Mouse (Mus musculus) lung, postnatal 25 days (tissue): ENCODE measurements at regions not wholly inside any gene's neighbourhood (a gene's known extent, or its start where the extent isn't known, plus 50 kb on each side); places are given as distances from the start of the nearest gene placed in this dataset.

ENCODE experiments used
- DNase-seq: peaks from one replicate; pipeline ENCODE4 v3.0.0; 2022; ENCODE audit warnings: low spot score

- peak; percentile 3 for DNase-seq
These were observed 114.5 kb downstream of the Rfx6 start for GRCm38 (mm10) chr10:51792030-51792429.

GRCm38 (mm10) chr10:51793876-51794275 is 116.3 kb downstream of the Rfx6 start:
- DNase-seq: no peak

DNA sequence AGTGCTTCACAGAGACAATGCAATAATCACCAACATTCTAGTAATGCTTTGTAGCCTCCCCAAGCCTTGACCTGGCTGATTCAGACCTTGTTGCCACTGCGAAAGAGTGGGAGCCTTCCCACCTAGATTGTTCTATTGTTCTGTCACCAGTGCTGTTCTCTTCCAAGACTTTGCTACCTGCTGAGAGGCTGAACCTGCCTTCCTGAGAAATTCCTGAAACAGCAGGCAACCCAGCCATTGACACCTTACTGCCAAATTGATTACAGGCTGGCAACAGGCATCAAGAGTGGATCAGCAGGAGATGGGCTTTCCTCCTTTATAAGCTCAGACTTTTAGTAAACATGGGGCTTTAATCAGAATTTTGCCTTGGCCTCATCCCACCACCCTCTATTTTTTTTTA is 139.1 kb downstream of the Rfx6 start:
- DNase-seq: no peak

GRCm38 (mm10) chr10:51823900-51824299 is 146.3 kb downstream of the Rfx6 start:
- DNase-seq: no peak

GRCm38 (mm10) chr10:51826431-51826964 is 148.9 kb downstream of the Rfx6 start:
- no peak for DNase-seq

DNA sequence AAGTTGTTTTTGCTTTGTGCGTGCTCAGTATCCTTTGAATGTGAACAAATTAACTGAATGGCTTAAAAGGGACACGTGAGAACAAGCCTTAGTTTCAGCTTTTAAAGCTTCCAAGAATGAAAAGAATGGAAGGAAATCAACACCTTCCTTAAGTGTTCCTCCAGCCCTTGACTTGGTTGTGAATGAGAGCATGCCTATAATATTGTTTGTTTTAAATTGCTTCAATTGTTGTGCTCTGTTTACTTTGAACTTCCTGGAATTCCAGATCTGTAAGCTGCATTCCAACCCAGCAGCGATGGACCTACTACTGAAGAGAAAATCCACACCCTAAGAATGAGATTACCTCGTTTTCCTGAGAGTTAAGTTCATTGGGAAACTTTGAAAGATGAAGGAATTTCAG is 154.9 kb downstream of the Rfx6 start:
- DNase-seq: peak; percentile 10

DNA sequence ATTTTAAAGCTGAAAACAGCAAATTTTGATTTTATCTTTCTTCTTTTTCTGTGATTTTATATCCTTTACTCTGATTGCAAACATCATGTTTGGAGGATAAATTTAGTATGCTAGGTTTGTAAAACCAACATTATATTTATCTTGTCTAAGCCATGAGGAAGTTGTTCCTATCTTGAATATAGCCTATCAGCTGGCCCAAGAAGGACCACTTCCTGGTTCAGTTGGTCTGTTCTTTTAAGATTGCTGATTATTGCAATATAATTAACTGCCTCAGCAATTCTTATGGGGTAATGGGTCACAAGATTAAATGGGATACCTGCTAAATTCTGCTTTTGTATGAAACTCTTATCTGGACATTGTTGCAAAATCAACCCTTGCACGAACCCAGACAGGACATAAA is 165.5 kb downstream of the Rfx6 start:
- DNase-seq: no peak

DNA sequence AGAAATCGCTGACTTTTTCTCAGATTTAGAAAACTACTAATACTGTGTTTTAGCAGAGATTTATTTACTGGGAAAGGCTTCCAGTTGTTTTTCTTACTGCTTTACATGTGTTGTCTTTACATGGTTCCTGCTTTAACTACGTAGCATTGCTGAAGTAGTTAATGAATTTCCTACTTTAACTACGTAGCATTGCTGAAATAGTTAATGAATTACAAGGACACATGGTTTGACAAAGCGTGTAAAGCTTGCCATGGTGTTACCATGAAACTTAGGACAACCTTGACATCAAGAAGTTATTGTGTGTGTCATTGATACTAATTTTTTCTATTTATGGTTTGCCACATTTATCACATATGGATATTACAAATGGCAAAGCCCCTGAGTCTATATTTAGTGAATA is 168.7 kb downstream of the Rfx6 start:
- DNase-seq: no peak

DNA sequence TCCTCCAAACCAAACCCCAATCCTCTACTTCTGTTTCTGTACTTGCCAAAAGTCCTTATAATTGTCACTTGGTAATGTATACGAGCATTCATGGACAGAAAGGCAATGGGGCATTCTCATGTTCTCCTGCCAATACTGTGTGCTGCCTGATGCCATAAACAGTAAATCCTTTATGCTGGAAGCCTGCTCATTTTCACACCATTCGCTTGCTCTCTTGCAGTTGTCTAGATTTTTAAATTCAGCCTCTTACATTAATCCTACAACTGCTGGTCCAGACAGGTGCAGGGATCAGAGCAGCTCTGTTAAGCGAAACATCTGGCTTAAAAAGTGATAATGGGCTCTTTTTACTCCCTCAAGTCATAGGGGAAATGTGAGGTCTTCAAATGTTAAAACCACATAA is 152.9 kb upstream of the Vgll2 start:
- no peak for DNase-seq

GRCm38 (mm10) chr10:51911066-51911691 is 111.1 kb upstream of the Vgll2 start:
- no peak for DNase-seq

- DNase-seq: no peak
These were observed 110.2 kb upstream of the Vgll2 start for GRCm38 (mm10) chr10:51912096-51912495.

GRCm38 (mm10) chr10:51926644-51927043 is 95.7 kb upstream of the Vgll2 start:
- peak; percentile 24 for DNase-seq

DNA sequence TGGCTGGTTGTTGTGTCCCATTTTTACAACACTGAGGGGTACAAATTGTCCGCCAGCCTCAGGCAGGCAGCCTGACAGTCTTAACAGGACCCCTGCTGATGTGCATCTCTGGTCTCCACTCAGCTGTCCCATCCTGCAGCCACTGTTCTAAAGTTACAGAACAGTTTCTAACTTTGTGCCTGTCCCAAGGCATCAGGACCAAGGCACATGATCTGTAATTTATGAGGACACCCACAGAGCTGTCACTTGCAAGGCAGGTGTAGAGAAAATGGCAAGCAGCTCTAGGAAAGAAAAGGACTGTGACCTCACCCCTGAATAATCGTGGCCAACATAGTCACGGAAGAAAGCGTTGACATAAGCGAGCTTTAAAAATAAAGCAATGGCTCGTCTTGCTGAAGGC is 93.0 kb upstream of the Vgll2 start:
- DNase-seq: no peak

DNA sequence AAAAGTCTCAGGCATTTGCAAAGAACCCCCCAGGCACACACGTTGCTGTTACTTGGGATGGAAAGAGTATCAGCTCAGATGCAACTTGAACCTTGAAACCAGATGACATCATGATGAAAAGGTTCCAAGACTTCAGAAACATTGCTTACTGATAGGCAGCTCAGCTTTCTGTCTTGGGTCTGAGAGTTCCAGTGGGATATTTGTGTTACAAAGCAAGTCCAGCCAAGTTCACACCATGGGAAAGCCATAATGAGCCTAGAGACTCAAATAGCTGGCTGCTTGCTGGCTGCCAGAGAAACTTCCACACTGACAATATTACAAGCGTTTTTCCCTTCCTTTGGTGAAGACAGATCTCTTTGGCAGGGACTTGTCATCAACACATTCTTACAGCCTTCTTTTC is 92.0 kb upstream of the Vgll2 start:
- no peak for DNase-seq

DNA sequence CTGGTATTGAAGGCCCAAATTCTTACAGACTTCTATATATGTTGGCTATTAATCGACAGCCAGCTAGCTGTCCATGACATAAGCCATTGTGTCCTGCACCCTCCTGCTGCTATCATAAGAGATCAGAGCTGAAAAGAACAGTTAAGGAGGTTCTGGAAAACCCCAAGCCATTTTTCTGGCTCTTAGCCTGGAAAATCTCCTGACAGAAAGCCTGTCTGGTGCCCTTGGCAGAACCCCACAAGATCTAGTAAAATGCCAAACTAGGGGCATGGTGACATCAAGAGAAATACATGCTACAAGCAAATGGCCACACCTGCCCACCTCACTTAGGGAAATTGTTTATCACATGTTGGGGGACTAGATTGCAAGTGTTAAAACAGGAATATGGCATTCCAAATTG is 91.6 kb upstream of the Vgll2 start:
- no peak for DNase-seq

DNA sequence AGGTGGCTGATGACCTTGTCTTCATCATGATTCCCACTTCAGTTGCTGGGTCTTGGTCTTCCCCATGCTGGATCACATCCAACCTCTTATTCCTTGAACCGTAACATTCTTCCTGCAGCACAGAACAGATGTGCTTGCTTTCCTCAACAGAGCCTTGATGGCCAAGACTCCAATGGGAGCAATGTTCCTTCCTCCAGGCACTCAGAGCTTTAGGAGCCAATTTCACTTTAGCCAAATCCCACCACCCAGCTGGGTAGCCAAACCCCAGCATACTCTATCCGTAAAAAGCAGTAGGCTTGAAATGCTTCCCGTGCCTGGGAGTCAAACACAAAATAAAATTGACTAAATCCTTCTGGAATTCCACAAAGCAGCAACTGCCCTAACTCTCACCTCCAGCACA is 86.8 kb upstream of the Vgll2 start:
- no peak for DNase-seq

DNA sequence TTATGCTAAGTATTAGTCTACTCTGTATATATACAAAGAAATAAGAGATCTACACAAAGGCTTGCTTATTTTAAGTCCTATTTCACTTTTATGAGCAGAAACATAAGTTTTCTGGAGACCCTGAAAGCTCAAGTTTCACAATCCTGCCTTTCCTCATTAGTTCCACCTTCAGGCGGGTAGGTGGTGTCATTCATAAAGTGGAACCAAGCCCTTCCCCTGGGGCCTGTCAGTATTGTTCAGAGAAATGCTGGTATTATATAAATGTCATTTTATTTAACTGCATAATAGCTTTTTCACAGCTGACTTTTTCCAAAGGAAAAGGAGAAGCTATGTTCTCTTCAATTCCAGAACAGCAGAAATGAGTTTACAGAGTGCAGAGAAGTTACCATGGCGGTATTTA is 81.1 kb upstream of the Vgll2 start:
- DNase-seq: no peak

- DNase-seq: no peak
These were observed 76.6 kb upstream of the Vgll2 start for GRCm38 (mm10) chr10:51945701-51946100.

DNA sequence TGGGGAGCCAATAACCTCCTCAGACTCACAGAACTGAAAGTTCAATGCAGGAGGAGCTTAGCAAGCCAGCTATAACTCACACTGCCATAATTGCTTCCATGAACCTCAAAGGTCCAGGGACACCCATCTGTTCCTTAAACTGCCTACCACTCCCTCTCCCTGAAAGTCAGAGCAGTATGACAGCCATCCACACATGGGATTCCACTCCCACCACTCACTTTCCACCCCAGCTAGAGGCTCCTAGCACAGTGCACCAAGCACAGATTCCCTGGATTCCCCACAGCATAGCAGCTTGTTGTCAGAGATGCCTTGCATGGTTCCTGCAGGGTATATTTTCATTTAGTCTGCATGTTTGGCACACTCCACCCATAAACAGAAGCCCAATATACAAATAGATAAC is 76.1 kb upstream of the Vgll2 start:
- DNase-seq: no peak

- no peak for DNase-seq
These were observed 75.4 kb upstream of the Vgll2 start for GRCm38 (mm10) chr10:51946881-51947280.

DNA sequence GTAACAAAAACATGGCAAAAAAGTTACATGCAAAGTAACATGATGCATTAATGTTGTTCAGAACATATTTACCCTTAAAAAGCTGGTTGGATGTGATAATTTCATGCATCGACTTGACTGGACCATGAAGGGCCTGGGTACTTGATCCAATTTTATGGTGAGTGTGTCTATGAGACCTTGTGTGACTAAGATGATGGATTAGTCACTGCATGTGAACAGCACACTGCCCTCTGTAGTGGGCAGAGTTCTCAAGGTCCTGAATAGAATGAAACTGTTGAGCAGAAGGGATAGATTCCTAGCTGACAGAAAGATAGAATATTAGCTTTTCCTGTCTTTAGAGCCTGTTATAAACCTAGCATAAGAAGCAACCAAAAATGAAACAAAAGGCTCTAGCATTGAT is 72.3 kb upstream of the Vgll2 start:
- DNase-seq: no peak

- DNase-seq: no peak
These were observed 70.3 kb upstream of the Vgll2 start for GRCm38 (mm10) chr10:51952021-51952420.

DNA sequence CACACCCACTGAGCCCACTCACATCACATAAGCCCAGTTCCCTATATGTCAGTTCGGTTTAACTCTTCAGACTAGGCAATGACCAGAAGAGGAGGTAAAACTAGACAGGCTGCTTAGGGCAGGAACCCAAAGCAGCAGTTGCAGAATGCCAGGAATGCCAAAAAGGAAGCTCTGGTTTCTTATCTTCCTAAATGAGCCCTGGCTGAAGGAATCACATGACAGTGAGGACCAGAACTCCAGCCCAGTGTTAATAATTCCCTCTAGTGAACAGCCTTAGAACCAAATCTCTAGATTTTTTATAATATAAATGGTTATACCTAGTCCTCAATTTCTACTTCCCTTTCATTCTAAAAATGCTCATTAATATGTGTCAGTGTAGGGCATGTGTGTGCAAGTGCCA is 65.8 kb upstream of the Vgll2 start:
- no peak for DNase-seq

DNA sequence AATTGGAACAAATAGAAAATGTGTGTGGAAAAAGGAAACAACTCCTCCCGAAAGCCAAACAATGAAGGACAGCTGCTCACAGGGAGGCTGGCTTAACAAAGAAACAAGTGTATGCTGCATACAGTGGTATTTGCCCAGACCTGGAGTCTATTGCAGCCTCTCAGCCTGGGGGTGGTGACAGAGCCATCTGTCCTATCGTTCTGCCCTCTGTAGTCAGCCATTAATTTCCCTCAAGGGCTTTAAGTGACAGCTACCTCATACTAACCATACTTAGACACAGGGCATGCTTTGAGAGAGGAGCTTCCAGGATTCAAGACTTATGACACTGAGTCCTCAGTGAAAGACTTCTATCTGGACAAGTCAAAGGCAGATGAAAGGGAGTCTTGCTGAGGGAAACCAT is 60.8 kb upstream of the Vgll2 start:
- DNase-seq: no peak

- no peak for DNase-seq
These were observed 58.6 kb upstream of the Vgll2 start for GRCm38 (mm10) chr10:51963671-51964070.
